Mouse (Mus musculus): ENCODE measurements around the gene Wwc2.

DNA sequence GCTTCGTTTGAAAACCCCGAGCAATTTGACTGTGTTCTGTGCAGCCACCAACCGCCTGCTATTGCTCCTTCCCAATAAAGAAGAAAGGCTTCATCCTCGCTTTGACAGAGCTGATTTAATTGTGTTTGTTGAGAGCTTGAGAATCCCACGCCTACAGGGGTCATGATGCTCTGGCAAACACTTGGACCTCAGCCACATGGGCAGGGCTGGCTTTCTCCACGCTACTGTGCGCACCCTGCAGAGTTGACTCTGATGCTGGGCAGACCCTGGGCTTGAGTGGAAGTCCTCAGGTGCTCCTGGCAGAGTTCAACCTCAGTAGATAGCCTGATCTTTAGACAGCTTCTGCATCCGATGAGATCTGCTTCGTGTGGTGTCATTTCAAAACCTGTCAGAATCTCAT, 198.7 kb downstream of the Wwc2 start:
- TF ChIP-seq CTCF (IDR thresholded peaks at IDR 0.05; ENCODE audit: extremely low read depth, insufficient read depth, low read length) (no peak), POLR2A (IDR thresholded peaks at IDR 0.05; ENCODE audit: extremely low read depth, insufficient read depth, low read length) (no peak)
